Mouse (Mus musculus): ENCODE data around the gene Pax5. TPM values are rescaled to one million over a fixed set of nuclear protein-coding genes. Genes with fewer than 3 reads are reported as not detected.

Gene Pax5
- total and polyA plus RNA-seq, 3 experiments, result 0.69 to 1.0 (median 0.86) TPM

DNA sequence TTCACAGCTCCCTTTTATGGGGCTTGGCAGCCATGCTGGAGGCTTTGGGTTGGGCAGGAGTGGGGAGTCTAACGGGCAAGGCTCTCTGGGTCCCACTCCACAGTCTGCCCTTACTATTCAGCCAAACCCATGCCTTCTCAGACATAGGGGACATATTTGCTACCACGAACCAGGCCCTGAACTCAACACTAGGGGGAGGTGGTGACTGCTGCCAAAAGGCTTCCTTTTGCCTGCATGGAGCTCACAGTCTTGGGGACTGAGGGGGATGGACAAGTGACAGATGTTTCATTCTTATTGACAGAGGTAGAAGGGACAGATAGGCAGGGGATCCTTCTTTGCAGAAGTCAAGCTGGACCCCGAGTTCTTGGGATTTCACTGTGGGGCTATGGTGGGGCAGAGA lies 42.1 kb downstream of the Pax5 start:
- no peak for DNase-seq

DNA sequence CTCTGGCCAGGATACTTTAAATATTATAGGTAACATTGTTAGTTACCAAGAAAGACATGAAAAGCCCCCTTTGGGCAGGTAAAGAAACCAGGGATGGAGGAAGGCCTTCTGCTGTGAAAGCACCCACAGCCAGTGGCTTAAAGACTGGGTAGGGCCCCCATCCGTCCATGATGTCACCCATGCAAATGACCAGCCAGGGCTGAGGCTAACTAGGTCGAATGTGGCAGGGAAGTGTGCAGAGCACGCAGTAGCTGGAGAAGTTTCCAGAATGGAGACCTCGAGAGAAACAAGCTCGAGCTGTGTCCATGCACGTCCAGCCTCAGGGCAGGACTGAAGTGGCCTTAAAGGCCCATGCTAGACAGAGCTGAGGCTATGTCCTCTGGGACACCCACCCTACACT lies 42.9 kb downstream of the Pax5 start:
- no peak for DNase-seq

DNA sequence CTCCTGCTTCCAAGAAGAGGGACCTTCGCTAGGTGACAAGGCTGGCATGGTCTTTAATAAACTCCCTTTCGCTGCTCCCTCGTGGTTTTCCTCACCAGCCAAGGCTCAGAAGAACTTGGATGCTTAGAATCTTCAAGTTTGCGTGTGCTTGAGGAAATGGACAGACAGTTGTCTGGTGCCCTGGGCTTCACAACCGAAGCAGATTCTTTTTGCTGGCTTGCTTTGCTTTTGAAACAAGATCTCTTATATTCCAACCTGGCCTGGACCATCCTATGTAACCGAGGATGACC lies 45.6 kb downstream of the Pax5 start:
- DNase-seq, result no peak

DNA sequence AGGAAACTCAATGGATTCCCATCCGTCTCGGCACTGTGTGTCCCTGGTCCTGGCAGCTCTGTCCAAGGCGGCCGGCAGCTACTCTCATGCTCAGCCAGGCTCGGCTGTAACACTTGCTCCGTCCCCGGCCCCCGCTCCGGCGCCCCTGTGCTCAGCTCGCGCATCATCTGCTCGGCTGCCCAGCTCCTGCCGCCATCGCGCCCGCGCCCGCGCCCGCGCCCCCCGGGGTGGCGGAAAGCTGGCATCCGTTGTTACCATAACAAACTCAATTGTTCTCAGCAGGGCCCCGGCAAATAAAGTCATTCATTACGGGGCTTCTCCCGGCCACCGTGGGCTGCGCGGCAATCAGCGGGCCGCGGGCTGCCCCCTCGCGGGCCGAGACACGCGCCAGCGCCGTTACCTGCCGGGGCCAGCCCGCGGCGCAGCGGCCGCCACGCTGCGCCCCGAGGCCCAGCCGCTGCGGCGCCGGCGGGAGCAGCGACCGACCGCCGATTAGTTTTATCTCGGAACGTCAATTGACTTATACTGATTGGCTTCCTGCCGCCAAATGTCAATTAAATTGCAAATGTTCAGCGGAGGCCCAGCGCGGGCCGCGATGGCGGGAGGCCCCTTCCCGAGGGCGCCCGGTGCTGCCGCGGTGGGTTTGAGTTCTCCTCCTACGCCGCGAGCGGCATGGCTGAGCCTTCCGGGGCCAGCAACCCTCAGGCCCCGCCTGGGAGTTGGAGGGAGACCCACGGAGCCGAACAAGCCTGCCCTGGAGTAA lies 46.1 kb downstream of the Pax5 start:
- peak; percentile 24 for DNase-seq

DNA sequence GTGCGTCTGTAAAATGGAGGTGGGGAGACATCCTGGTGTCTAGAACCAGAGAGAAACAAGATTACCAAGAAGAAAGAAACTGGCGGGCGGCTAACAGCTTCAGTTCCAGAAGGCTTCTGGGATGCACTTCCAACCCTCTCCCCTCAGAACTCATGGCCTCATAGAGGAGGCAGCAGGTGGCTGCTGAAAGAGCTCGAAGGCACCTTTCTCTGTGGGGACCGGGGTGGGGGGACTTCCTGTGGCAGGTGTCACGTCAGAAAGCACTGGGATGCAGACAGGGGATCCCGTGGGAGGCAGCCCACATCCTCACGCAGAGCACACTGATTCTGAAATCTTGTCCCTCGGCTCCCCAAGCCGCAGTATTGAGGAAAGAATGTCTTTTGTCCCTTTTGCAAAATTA lies 46.8 kb downstream of the Pax5 start:
- DNase-seq, result no peak

DNA sequence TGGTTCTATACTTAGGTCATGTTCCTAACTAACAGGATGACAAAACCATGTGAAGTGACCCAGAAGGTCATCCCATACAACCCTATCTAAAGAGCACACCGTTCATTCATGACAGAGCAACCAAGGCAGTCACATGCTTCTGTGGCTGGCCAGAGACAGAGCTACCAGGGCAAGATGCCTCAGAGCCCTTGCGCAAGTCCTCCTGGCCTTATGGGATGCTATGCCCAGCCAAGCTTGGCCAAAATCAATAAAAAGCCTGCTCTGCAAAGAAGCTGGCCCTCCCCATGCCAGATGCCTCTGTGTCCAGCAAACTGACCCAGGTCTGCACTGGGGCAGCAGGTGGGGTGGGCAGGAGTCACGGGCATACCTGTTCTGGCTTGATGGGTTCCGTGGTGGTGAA lies 65.1 kb downstream of the Pax5 start:
- peak; percentile 29 for DNase-seq

GRCm38 (mm10) chr4:44641831-44642587 lies 68.3 kb downstream of the Pax5 start:
- DNase-seq, result no peak

GRCm38 (mm10) chr4:44635618-44636017 lies 74.7 kb downstream of the Pax5 start:
- DNase-seq, result peak; percentile 2

DNA sequence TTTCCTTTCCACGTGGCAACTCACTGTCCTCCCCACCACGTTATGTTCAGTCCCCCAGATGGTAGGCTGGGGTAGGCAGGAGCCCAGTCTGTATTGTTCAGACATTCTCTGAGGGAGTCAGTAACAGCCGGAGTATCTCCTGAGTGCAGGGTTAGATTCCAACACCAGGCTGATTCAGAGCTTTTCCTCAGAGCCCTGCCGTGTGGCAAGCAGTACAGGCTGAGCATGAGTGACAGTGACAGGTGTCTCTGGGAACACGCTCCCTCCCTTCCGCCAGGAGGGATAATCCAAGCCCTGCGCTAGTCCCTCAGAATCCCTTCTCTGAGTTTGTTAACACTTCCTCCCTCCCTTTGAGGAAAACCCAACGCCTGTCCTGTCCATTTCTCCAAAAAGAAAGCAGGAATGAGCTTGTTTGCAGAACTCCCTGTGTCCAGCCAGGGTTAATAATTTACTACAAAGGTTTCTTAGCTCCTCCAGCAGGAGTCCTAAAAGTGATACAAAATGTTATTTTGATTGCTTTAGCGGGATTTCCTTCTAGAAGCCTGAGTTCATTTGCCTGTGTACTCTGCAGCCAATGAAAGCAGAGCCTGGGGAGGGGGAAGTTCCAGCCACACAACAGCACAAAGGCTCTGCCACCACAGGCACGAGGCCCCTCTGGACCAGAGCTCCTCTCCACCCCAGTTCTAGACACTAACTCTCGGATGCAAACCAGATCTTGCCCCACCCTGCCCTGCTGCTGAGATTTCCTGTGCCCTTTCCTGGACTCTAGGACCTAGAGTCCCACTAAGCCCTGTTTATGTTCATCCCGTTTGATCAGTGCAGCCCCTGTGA lies 76.4 kb downstream of the Pax5 start:
- DNase-seq, result no peak

DNA sequence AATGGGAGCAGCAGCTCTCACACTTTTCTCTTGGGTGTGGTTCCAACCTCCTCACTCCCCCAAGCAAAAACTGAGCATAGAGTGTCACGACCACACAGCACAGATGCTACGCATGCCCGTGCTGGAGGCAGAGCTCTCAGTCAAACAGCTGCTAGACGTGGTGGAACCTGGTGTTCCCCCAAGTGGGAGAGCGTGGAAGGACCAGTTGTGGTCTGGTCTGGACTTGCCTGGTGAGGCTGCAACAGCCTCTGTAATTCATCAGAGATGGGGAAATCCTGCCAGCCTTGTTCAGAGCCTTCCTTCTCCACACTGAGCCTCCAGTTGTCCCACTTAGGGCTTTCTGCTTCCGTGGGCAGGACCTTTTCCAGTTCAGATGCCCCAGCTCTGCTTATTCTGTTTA lies 80.2 kb downstream of the Pax5 start:
- no peak for DNase-seq

- no peak for DNase-seq
Measured at GRCm38 (mm10) chr4:44627890-44628289, 82.4 kb downstream of the Pax5 start.

GRCm38 (mm10) chr4:44625108-44625424 lies 85.2 kb downstream of the Pax5 start:
- no peak for DNase-seq

DNA sequence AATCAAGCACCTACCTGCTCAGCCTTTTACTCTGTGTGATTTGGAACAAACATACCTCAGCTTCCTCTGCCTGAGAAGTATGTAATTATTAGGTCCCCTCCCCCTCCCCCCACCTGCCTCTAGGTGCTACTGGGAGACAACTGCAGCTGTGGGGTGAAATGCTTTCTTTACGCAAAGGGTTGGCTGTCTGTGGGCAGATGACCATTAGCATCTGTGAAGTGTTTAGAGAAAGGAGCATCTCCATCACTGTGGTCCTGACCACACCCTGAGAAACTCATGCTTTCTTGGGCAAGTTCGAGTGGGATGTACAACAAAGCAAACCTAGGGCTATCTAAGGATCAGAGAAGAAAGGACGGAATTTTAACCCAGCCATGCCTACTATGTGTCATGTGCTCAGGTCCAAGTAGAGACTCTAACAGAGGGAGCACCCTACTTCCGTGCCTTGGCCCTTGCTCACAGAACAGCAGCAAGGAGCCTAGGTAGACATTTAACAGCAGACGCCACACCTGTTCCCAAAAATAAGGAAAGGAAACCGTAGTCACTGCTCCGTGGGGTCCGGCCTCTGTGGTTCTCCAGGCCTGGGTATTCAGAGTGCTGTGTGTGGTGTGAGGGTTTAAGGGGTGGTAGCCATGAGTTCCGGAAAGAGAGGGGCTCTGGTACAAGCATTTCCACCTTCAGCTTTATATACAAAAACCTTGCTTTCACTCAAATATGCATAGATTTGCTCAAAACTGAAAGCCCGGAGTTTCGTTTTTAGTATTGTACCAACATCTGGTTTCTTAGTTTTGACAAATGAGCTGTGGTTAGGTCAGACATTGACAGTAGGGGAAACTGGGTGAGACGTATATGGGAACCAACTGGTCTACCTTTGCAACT lies 85.8 kb downstream of the Pax5 start:
- DNase-seq, result no peak

- DNase-seq, result no peak
Measured at GRCm38 (mm10) chr4:44623435-44623727, 86.9 kb downstream of the Pax5 start.

DNA sequence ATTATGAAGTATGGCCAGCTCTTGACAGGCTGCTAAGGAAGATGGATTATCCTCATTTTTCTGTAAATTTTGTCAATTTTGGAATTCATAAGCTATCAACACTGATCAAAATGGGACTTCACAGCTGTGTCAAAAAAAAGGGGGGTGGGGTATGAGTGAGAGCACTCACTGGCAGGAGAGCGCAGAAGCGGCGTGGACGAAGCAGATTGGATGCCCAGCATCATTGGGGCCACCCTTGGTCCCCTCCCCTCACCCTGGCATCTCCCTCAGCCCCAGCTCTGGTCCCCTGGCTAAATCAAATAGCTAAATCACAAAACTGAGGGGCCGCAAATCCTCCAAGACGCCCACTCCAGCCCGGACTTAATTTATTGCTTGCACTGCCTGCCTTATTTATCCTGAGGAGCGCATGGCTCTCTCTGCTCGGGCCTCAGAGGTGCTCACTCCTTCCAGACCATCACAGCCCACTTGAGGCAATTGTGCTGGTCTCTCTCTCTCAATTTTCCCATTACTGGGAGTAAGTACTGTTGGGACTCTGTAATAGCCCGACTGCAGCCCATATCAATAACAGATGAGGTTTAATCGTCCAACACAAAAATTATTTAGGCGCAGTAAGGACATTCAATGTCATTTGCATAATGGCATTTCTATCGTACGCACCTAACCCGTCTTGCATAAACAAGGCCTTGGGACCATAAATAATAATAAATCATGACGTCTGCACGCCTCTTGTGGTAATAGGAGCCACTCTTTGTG lies 87.4 kb downstream of the Pax5 start:
- DNase-seq, result no peak

GRCm38 (mm10) chr4:44620241-44620640 lies 90.0 kb downstream of the Pax5 start:
- no peak for DNase-seq

DNA sequence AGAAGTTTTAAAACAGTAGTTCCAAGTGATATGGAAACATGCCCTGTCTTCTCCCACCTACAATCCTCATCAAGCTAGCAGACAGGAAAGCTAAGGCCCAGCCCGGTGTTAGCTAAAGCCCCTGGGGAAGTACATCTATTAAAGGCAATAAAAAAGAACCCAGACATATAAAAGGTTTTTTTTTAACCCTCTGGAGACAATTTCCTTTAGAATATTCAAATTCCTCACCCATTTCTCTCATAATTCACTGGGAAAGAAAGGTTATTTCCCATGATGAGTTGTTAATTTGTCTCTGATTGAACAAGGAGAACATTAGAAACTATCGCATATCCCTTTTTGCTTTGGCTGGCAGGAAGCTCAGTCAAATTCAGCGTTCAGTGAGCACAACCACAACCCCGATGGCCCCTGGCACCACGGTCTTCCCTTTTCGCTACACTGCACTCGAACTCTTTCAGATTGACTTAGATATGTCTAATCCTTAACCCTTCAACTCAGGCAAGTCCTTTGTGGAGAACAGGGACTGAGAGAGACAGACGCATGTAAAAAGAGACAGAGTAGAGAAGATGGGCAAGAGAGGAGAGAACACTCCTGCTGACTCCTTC lies 96.1 kb downstream of the Pax5 start:
- no peak for DNase-seq

- DNase-seq, result no peak
Measured at GRCm38 (mm10) chr4:44612392-44612791, 97.9 kb downstream of the Pax5 start.

GRCm38 (mm10) chr4:44605453-44605852 lies 104.8 kb downstream of the Pax5 start:
- DNase-seq, result no peak

GRCm38 (mm10) chr4:44602257-44602801 lies 108.0 kb downstream of the Pax5 start:
- DNase-seq, result no peak

DNA sequence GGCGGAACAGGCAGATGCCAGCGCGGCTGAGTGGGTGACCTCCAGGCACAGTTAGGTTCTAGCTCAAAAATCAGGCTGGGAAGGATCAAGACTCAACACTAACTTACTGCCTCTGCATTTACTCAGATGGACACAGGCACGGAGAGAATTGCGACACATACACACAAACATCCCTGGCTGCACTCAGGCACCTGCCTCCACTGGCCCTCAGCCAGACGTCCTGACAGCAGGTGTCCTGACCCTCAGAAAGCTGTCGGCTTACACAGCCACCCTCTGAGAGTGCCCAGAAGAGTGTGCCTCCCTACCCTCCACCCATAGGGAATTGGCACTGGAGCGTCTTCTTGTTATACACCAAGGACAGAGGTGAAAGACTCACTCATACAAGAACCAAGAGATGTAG lies 108.9 kb downstream of the Pax5 start:
- DNase-seq, result no peak
